Mouse (Mus musculus): ENCODE measurements around the gene Oas1h.
"Not testable (repeated sequence)": the region's sequence is repeated elsewhere in the genome, so short reads cannot be mapped to it uniquely, and the experiment has no call there.

Oas1h gene

GRCm38 (mm10) chr5:120861121-120861520 lies at the start of gene Oas1h:
Gene Oas1h, plus strand, starts transcription at chr5:120861421.
- in situ Hi-C loops (cut with MboI, MseI): no loop called here

DNA sequence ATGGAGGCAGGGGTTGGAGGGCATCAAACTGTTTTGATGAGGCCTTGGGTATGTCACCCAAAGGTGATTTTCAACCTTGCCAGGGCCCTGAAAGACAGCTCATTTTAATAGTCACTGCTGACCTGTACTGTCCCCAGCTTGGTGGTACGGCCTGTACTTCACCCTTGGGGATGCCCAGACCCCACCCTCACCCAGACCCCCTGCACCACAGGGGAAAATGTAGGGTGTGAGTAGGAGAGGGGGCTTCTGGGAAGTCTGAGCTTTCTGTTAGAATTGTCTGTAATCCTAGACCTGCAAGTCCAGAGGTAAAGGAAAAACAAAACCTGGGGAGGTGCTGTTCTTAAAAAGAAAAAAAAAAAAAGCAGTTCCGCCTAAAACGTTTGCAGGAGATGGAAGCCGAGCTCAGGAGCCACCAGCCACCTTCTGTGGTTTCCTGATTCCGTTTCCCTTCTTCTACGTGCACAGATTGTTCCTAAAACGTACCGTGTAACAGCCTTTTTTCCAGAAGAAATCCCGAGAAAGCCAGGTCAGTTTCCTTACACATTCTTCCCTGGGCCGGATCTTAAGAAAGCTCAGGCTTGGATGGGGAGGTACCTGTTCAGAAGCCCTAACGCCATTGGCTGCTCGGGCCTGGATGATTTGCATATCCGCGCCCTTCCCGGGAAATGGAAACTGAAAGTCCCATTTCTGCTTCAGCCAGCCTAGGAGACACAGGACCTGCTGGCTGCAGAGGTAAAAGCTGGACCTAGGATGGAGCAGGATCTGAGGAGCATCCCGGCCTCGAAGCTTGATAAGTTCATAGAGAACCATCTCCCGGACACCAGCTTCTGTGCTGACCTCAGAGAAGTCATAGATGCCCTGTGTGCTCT lies 49.0 kb upstream of the Oas1h start, which contains the start of gene Oas1c:
Gene Oas1c (minus strand): TSS at position 564 of the 869 bp plus-strand sequence.
- in situ Hi-C loops (cut with MboI, MseI): no loop called here

GRCm38 (mm10) chr5:120813023-120813422 lies 48.2 kb upstream of the Oas1h start:
- in situ Hi-C loops (cut with MboI, MseI): no loop called here

GRCm38 (mm10) chr5:120815949-120816348 lies 45.3 kb upstream of the Oas1h start:
- in situ Hi-C loops (cut with MboI, MseI): no loop called here

DNA sequence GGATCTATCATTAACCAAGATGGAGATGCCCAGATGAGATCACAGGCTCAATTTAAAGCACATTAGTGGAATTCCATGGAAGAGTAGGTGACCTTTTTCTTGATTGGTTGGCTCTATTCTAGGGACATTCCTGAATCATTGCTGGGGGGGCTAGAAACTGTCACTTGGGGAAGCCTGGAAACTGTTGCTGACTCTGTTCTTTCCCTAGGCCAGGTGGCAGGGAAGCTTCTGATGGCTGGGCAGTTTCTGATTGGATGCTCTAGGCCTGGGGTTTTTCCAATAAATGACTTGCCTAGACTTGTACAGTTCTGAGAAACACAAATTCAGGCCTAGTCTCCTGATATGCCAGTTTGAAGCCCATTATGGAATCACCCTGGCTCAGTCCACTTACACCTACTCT lies 42.2 kb upstream of the Oas1h start:
- in situ Hi-C loops (cut with MboI, MseI): no loop called here

GRCm38 (mm10) chr5:120831031-120831430 lies 30.2 kb upstream of the Oas1h start:
- in situ Hi-C loops (cut with MboI, MseI): no loop called here

DNA sequence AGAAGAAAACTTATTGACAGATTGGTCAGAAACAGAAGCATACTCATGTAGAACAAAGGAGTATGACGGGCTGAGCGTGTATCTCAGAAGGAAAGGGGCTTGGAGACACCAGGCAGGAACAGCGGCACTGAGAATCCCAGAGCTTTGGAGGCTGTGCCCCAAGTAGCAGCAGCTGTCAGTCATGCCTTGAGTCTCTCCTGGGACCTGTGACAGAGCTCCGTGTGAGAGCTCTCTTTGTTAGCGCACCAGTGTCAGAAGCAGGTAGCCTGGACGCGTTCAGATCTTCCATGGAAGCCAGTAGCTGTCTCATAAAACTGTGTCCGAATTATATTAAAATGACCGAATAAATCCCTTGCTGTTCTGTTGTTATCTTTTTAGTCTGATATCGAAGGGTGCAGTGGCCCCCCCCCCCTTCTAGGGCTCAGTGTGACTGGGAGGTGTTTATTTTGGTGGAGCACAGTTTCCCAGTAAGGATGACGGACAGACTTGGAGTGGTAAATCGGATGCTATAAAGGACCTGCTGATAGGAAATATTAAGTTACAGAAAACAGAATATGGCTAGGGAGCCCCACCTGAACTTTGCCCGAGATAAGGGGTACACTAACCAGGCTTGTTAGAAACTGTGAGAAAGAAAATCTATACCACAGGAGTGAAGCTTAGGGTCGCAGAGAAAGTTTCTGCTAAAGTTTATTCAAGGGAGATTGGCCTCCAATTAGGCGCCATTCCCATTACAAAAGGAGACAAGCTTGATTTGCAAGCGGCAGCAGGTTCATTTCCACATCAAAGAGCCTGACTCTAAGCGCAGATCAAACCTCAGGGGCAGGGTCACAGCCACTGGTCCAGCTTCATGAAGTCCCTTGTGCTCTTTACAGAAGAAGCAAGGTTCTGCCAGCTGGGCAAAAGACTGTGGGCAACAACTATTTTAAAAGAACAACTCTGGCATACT lies 27.6 kb upstream of the Oas1h start:
- in situ Hi-C loops (cut with MboI, MseI): no loop called here

GRCm38 (mm10) chr5:120836731-120837585 lies 24.3 kb upstream of the Oas1h start:
- in situ Hi-C loops (cut with MboI, MseI): no loop called here

- in situ Hi-C loops (cut with MboI, MseI): loop anchor here (5.0 kb wide), 1 partner anchor 42 kb away; no protein-coding TSS in a partner anchor
Measured at GRCm38 (mm10) chr5:120844713-120845112, 16.5 kb upstream of the Oas1h start.

GRCm38 (mm10) chr5:120847067-120847466 lies 14.2 kb upstream of the Oas1h start, which contains the start of gene Oas1f:
Gene Oas1f, plus strand, starts transcription at chr5:120847367.
- in situ Hi-C loops (cut with MboI, MseI): no loop called here

GRCm38 (mm10) chr5:120849601-120850136 lies 11.6 kb upstream of the Oas1h start:
- in situ Hi-C loops (cut with MboI, MseI): no loop called here

- in situ Hi-C loops (cut with MboI, MseI): no loop called here
Measured at GRCm38 (mm10) chr5:120859241-120859640, 2.0 kb upstream of the Oas1h start.

GRCm38 (mm10) chr5:120865336-120865860 lies 4.2 kb downstream of the Oas1h start:
- in situ Hi-C loops (cut with MboI, MseI): no loop called here

DNA sequence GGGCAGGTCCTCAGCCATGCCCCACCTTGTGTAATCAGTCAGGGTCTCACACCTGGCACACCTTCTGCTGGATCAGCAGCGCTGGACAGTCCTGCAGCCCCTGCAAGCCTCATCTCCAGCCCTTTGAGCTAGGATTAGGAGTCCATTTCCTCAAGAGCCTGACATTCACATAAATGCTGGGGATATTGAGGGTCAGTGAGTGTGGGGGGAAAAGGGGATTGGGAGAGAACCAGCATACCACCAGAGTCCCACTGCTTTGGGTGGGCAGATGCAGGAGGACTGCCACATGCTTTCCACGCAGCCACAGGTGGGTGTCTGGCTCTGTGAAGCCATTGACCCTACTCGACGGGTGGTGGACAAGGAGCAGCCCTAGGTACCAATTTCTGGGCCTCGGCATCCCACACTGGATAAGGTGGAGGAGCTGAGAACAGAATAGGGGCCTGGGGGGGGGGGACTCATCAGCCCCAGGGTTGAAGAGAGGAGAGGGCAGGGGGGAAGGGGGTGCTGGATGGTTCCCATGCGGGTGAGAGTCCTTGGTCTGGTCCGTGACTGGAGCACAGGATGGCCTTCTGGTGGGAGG lies 8.3 kb downstream of the Oas1h start:
- in situ Hi-C loops (cut with MboI, MseI): no loop called here

DNA sequence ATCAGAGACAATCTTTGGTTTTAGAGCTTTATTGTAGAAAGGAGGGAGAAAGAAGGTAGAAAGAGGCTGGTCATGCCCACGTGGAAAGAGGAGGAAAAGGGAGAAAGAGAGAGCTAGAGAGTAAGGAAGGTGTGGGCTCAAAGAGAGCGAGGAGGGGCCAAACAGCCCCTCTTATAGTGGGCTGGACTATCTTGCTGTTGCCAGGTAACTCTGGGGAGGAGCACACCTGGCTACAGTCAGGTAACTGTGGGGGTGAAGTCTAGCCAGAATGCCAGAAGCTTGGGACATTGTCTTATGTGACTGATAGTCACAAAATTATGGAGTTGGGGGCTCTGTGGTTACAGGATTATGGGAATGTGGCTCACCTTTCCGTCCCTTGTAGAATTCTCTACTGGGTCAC lies 8.9 kb downstream of the Oas1h start:
- in situ Hi-C loops (cut with MboI, MseI): no loop called here

DNA sequence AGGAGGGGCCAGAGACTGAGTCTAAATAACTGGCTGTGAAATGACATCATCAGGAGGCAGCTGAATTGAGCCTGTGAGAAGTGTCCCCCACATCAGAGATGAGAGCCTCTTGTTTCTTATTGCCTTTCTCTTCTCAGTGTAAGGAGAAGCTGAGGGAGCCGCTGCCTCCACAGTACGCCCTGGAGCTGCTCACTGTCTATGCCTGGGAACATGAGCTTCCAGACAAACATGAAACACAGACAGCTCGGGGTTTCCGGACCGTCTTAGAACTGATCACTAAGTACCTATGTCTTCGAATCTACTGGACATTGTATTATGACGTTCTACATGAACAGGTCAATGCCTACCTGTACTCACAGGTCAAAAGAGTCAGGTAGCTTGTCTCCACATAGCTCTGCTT lies 9.6 kb downstream of the Oas1h start:
- in situ Hi-C loops (cut with MboI, MseI): no loop called here

DNA sequence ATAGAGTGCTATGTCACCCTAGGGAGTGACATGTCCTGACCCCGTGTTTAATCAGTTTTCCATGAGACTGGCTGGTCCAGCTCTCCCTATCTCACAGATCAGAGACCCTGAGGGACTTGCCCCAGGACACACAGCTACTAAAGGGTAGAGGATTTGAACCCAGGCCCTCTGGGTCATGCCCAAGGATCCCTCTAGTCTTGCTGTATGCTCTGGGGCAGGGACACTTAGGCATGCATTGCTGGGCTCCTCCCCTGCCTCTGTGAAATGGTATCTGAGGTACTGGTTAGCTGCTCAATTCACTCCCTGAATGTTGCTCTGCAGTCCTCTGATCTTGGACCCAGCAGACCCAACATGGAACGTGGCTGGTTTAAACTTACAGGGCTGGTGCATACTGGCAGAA lies 10.2 kb downstream of the Oas1h start:
- in situ Hi-C loops (cut with MboI, MseI): no loop called here

DNA sequence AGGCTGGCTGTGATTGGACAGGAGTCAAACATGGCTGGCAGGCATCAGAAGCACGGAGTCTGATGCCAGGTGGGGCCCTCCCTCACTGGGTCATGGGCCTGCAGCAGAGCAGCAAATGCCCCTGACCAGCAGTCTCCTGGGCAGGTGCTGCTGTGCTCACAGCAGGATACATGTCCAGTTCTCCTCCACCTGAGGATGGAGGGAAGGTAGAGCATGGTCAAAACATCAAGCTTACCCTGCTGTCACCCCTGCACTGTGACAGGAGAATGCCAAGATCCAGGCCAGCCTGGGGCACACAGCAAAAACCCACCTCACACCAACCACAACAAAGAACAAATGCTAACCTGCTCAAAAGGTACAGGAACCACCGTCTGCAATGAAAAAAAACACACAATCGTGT lies 15.6 kb downstream of the Oas1h start:
- in situ Hi-C loops (cut with MboI, MseI): not testable (repeated sequence)

DNA sequence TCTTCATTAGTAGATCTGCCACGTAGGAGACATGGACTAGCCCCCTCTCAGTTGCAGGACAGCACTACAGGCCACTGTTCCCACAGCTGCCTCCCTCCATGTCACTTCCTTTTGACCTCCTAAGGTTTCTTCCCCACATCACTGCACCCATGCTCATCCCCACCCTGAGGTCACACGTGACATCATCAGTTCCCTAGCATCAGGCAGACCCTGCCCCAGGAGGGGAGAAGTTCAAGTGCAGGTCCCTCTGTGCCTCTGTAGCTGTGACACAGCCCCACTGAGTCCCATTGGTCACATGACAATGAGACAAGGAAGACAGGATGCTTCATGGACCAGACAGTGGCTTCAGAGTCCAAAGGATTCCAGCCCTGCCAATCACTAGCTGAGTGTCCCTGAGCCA lies 16.2 kb downstream of the Oas1h start:
- in situ Hi-C loops (cut with MboI, MseI): not testable (repeated sequence)

DNA sequence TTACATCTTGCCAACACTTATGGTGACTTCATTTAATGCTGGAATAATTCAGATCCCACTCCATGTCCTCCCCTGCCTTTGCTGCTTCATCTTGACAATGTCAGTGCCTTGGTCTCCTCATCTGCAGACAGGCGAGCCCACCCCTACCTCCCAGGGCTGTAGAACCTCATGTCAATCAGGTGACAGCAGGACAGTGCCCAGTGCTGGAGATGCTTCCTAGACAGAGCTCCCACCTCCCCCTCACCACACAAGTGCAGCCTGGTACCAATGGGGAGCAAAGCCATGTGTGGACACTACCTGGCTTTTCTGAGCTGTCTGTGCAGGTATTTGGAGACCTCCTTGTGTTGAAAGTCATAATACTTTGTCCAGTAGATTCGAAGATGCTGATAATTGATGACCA lies 17.6 kb downstream of the Oas1h start:
- in situ Hi-C loops (cut with MboI, MseI): not testable (repeated sequence)
